Mouse (Mus musculus): ENCODE measurements around the gene Megf8.

Megf8 gene

GRCm38 (mm10) chr7:25406468-25406867 lies 89.5 kb downstream of the Megf8 start:
- no peak for DNase-seq (ENCODE audit: low read depth)

- DNase-seq (ENCODE audit: low read depth), result peak; percentile 65
Measured at GRCm38 (mm10) chr7:25409114-25409760, 92.3 kb downstream of the Megf8 start.

GRCm38 (mm10) chr7:25410969-25411615 lies 94.1 kb downstream of the Megf8 start:
- DNase-seq (ENCODE audit: low read depth), result no peak

DNA sequence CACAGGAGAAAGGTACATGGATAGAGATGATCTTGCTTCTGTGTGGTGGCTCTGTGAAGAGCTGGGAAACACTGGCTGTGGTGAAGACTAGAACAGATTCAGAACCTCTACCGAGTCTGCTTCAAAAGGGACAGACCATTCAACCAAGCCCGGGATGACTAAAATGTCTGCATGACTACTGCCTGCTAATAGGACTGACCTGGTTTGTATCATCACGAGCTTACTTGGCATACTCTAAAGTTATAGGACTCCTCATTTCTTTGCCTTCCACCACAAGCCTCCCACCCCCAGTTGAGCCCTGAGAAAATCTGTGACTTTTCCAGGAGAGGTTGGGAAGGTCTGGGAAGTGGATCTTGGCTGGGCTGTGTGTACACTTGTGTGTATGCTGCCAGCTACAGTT lies 94.9 kb downstream of the Megf8 start:
- no peak for DNase-seq (ENCODE audit: low read depth)

GRCm38 (mm10) chr7:25412833-25413441 lies 96.0 kb downstream of the Megf8 start, which contains the start of gene Cxcl17:
Gene Cxcl17 (minus strand): TSS chr7:25412886.
- no peak for DNase-seq (ENCODE audit: low read depth)
